Mouse (Mus musculus): ENCODE measurements around the gene Fam208b.

DNA sequence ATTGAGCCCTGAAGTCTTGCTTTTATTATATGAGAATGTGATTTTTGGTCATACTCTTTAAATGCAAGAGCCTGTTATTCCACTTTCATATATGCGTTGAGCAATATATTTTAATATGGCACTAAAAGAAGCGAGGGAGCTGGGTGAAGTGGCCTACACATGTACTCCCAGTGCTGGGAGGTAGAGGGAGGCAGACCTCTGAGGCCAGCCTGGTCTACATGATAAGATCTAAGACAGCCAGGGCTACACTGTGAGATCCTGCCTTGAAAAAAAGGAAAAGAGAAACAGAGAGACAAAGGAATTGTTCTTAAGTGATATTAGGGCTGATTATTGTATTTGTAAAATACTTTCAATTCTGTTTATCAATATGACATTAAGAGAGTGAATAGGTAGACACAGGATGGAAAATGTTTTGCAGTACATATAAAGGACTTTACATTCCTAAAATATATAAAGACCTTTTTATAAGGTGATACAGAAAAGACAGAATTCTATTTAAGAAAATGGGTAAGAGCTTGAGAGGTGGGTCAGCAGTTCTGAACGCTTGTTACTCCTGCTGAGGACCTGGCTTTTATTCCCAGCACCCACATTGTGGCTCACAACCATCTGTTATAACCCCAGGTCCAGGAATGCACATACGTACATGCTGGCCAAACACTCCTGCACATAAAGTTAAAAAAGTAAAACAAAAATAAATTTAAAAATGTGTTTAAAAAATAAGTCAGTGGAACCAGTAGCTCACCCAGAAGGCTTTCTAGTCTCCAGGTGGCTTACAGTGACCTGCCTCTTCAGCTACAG lies 66.6 kb downstream of the Fam208b start:
- TF ChIP-seq EP300 (IDR thresholded peaks at IDR 0.05; ENCODE audit: insufficient read depth, low read depth, low read length), result no peak
- TF ChIP-seq POLR2A (IDR thresholded peaks at IDR 0.05; ENCODE audit: insufficient read depth, low read depth, low read length), result no peak
- peak; percentile 22; the same call in 1 of the 2 replicates for TF ChIP-seq CTCF (IDR thresholded peaks at IDR 0.05)
